Mouse (Mus musculus) right cerebral cortex, postnatal 36 days (tissue): Measurements from ENCODE around the gene Csf2rb.
"Not testable (repeated sequence)": the region's sequence is repeated elsewhere in the genome, so short reads cannot be mapped to it uniquely, and the experiment has no call there.

Experiments
- DNase-seq, 2 experiments: peaks; one replicate each; pipeline ENCODE4 v3.0.0; 2022; ENCODE audit warnings: low spot score in 2 of 2, mixed read lengths in 1 of 2

Csf2rb gene

DNA sequence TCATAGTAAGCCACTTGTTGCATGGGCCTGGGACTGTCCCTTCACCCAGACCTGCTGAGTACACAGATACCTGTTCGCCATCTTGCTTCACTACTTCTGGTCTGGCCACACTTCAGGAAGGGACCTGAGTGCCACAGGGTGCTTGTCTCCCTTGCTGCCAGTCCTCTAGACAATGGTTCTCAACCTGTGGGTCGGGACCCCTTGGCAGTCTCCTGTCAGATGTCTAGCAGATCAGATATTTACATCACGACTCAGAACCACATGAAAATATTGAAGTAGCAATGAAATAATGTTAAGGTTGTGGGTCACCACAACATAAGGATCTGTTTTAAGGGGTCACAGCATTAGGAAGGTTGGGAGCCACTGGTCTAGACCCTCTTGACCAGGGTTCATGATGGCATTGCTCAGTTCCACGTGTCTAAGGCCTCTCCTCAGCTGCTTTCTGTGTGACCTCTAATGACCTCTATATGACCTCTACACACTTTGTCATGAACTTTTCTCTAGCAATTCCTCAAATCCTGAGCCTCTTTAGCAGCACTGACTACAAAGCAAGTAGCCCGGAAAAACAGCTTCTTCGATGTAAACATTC, 2.3 kb downstream of the Csf2rb start:
- DNase-seq, result not testable (repeated sequence)

DNA sequence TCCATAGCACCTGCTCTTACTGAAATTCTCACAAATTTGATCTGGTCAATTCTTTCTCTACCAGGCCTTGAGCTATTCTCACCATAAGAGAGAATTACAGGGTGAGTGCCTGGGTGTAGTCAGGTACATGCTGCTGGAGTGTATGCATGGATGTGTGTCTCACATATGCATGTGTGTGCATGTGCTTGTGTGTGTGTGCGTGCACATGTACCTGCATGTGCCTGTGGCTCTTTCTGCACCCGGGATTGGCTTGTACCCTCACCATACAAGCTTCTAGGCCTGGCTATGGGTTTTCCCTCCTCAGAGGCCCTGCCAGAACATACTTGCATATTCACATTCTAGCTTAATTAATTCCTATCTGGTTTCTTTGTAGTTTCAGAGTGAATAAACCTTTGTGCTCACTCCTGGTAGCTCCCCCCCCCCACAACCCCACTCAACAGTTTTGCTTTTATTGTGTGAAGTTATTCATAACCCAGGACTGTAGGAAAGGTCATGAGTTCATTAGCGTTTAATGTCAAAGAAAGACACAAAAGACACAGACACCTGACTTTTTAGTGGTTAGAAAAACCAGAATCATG, 3.1 kb downstream of the Csf2rb start:
- no peak for DNase-seq

DNA sequence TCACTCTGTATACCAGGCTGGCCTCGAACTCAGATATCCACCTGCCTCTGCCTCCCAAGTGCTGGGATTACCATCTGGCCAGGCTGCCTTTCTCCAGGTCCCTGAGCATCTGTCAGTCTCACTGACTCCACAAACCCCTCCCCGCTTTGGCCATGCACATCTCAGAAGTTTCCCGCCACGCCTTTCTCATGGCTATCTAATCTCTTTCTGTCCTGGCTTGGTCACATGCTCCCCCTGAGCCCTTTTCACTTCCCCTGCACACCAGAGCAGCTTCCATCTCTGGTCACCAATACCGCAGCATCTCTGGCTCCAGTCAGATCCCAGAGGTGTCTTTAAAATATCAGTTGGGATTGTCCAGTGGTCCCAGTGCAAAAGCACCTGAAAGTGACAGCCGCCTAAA, 4.4 kb downstream of the Csf2rb start:
- DNase-seq, result not testable (repeated sequence)

DNA sequence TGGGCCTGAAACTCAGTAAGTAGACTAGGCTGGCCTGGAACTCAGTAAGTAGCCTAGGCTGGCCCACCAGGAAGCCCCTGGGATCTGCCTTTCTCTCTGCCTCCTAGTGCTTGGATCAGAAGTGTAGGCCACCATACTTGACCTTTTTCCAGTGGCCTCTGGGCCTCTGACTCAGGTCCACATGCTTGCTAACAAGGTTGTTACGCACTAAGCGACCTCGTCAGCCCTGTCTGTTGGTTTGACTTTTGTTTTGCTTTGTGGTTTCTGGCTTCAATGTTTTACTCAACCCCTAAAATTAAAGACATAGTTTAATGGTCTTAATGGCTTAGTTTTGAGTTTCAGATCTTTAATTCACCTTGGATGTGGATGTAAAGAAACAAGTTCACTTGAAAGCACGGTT, 5.2 kb downstream of the Csf2rb start:
- no peak for DNase-seq

DNA sequence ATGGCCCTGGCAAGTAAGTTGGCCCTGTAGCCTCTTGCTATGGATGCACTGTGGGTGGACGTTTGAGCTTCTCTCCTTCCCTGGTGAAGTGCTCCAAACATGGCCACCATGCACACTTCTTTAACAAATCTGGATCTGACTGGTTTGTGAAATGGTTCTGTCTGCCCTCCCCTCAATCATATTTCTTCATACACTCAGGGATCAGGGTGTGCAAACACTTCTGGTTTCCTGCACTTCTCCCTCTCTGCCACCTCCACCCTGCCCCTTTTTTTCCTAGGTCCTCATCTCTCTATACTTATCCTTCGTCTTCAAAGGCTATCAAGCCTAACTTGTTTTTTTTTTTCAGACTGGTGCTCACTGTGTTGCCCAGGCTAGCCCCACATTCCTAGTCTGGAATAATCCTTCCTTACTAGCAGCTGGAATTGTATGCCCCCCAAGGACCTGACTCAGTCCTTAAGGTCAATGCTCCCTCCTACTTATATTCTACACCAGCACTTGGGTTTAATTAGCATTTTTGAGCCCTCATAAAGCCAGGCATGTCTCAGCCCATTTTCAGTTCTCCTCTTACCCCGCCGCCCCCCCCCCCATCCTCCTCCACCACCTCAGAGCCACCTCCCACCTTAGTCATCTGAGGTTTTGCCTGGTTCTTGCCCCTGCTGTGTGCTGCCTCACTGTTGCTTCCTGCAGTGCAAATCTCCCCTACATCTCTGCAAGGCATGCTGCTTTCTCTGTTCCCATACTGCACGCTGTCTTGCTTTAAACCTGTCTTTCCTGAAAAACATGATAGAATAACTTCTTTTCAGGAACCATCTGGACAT, 6.2 kb downstream of the Csf2rb start:
- no peak for DNase-seq

DNA sequence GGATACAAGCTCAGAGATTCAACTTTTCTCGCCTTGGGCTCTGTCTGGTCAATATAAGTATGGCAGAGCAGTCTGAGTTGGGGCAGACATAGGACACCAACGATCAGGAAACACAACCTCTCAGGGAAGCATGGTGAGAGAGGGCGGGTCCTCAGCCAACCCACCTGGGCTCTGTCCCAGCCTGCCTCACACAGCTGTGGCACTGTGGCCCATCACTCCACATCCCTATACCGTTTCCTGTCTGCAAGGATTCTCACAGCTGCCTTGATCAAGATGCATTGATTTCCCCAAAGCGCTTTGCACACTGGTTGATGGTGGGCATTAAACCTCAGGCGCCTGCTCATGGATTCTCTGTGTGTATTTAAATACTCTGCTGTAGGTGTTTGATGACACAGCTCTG, 7.4 kb downstream of the Csf2rb start:
- no peak for DNase-seq

DNA sequence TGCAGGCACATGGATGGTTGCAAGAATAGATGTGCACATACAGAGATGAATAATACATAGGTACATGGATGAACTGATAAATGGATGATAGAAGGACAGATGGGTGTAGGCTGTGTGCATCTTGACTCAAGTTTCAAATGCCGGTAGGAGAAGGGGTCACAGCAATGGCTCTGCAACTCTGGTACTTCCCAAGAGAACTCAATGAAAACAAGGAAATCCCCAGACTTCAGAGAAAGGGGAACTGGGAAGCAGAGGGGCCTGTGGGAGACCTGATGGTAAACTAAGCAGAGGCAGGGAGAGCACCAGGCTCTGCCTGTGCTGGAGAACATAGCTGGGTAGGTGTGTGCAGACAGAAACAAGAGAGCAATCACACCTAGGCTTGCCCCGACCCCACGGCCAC, 8.8 kb downstream of the Csf2rb start:
- no peak for DNase-seq

DNA sequence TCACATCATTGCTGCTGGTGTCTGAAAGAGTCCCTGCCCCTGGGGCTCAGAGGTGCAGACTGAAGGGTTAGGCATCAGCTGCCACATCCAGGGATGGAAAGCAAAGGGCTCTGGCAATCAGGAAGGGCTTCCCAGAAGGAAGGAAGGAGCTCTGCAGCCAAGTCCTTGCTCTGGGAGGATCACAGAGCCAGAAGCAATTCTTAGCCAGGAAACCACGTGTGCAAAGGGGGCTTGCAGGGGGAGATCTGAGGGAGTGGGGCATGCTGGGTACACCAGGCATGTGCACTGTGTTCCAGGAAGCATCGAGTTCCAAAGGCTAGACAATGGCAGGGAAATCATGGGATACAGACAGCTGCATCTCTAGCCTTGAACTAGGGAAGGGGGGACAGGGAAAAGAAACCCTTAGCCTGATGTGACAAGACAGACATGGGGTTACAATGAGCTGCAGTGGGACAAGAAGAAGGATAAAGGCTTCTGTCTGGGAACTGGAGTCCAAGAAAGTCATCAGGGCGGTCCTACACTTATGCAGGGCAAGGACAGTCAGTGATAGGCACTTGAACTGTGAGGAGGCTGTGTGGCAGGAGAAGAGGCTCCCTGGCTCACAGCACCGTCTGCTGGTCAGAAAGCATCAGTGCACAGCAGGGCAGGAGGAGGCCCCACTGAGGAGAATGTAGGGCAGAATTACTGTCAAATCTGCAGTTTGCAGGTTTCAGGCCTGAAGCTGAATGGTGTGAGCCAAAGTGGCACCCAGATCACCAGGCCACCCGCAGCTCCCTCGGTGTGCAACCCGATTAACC, 14.3 kb downstream of the Csf2rb start:
- DNase-seq, result peak; percentile 29 to 38

DNA sequence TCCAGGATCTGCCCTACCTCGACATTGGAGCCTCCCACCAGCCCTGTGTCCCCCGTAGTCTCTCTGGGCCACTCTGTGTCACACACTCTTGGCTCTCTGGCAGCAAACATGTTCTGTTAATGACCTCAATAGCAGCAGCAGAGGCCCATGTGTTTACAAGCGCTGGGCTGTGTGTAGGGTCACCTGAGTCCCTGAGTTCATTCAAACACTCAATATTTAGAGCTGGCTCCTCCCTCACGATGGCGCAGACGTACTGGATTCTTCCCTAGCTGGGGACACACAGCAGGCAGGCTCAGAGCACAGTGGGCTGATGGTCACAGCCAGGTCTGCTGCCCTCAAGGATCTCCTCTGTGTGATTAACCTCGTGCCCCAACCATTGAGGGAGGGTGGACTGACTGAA, 15.4 kb downstream of the Csf2rb start:
- not testable (repeated sequence) for DNase-seq

DNA sequence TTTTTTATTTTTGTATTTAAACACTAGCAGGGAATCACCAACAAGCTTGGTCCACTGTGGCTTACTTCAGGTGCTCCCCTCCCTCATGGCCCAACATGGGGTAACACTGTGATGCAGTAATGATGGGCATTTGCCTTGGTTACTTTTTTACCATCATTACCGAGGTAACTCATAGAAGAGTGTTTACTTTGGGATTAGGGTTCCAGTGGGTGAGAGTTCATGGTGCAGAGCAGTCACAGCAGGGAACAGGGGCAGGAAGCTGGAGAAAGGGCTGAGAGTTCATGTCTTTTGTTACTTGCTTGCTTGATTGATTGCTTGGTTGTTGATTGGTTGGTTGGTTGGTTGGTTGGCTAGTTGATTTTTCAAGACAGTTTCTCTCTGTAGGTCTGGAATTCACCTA, 18.1 kb downstream of the Csf2rb start:
- no peak for DNase-seq

DNA sequence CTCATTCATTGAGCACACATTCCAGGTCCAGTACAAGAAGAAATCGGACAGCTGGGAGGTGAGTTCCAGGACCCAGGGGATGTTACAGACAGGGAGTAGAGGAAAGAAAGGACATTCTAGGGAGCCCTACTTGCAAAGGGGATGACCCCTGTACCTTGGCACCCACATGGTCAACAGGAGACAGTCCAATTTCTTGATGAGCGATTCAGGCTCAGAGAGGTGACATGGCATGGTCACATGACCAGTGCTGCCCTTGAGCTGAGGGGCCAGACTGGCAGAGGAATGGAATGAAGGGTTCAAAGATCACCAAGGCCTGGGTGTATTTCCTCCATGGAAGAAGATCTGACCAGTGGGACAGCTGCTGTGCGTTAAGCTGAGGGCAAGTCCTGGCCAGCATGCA, 19.0 kb downstream of the Csf2rb start:
- no peak for DNase-seq

DNA sequence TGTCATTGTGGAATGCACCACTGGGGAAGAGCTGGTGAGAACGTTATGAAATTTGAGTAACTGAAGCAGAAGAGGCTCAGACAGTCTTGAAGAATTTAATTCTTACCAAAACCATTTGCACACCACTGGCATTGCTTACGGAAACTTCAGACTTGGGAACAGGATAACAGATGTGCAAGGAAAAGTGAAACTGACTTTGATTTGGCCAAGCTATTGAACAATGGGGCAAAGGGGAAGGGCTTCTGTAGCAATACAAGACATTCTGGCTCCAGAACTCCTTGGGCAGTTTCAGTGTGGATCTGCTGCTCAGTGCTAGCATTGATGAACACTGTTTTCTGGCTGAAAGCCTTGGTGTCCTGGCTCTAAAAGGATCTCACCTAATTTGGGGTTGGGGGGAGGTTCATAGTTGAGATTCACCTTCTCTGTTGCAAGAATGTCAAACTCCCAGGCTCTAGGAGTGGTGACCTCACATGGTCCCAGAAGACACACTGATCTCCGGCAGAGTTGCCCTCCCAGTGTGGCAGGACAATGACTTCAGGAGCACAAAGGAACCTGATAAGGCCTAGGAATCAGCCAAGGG, 26.1 kb downstream of the Csf2rb start:
- DNase-seq, result no peak

DNA sequence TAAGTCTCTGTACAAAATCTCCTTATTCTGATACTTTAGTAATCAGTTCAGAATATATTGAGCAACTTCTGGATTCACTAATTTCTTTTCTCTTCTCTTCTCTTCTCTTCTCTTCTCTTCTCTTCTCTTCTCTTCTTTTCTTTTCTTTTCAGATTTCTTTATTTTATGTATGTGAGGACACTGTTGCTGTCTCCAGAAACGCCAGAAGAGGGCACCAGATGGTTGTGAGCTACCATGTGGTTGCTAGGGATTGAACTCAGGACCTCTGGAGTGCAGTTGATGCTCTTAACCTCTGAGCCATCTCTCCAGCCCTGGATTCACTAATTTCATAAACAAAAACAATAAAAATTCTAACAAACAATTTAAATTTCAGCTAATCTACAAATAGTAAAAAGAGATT, 29.4 kb downstream of the Csf2rb start:
- peak; percentile 36 to 37 for DNase-seq

DNA sequence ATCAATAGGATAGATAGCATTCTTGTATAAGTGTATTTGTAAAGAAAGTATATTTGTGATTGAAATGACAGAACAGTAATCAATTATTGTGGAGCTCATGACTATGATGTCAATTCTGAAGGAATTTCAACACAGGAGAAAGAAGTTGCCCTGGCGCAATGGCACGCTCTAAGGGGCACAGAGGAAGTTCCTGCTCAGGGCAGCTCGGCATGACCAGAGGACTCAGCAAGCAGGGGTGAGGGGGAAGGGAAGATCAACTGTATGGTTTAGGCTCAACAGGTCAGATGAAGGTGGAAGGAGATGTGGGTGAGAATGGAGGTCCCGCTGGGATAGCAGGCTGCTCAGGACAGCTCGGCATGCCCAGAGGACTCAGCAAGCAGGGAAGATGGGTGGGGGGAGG, 30.0 kb downstream of the Csf2rb start:
- DNase-seq, result no peak

DNA sequence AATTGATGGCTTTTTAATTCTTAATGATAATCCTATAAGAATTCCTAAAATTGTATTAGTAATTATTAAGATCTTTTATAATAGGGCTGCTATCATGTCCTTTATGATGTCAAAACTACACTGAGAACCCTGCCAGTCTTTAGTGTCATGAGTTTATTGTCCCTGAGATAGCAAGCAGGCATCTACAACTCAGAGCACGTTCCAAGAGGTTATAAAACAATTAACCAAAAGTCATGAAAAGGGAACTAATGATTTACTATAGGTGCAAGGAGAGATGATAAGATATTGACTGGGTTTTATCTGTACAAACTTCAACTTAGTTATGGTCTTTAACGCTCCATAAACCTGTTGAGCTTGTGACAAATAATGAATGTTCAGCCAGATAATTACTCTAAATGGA, 40.4 kb downstream of the Csf2rb start:
- DNase-seq, result no peak

DNA sequence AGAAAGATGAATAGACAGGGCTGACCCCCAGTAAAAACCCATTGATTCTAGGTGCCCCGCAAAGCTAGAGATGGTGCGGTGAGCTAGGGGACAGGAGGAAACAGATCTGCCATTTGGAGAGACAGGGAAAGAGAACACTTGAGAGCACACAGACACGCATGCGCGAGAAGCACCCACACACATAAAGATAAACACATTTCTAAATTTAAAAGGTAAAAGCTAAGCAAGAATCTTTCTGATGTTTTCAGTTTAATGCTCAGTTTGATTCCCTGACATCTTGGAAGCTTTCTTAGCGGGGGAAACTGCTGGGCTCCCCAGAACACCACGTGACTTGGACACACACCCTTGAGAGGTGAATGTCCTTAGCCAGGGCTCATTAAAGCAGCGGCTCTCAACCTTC, 41.3 kb downstream of the Csf2rb start:
- peak; percentile 28 to 56 for DNase-seq

DNA sequence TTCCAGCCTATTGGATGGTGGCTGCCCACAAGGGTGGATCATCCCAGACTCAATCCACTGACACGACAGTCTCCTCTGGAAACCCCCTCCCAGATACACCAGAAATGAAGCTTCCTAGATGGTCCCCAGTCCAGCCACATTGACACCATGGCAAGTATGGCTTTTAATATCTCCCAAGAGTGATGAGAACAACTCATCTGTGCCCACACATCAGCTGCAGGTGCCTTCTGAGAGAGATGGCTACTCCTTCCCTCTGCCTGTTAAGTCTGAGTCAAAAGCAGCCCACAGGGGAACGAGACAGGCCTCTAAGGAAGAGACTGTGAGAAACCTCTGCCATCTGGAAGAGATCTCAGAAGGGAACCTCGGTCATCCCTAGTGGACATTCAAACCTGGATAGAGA, 42.3 kb downstream of the Csf2rb start:
- no peak for DNase-seq

DNA sequence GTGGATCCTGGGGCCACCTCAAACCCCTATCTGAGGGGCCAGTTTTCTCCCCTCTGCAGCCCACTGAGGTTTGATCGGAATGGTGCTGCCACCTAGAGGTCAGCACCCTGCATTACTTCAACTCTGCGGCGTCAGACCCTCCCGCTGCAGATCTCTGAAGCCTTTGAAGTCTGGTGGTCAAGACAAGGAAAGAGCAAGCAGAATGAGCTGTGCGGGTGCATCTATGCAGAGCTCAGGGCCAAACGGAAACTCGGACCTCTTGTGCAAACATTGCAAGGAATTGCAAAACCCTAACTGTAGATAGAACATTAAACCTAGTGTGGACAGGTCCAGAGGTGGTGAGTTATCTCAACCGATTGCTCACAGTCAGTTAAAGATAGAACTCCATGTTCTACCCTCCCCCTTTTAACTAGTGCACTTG, 43.4 kb downstream of the Csf2rb start:
- DNase-seq, result no peak

DNA sequence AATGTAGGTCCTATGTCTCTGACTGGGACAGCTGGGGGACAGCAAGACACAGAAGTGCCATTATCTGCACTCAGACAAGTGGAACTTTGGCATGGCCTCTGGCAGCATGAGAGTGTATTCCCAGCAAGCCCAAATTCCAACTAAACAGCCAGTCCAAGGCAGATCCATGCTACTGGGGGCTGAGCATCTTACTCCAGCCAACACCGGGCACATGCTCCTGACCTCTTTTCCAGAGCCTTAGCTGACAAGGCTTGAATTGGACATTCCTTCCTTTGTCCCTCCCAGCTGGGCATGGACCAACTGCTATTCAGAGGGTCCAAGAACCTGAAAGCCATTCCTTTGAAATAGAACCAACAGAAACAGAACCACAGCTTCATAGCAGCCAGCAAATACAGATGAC, 44.1 kb downstream of the Csf2rb start:
- DNase-seq, result peak in 1 of 2 experiments; percentile 34

DNA sequence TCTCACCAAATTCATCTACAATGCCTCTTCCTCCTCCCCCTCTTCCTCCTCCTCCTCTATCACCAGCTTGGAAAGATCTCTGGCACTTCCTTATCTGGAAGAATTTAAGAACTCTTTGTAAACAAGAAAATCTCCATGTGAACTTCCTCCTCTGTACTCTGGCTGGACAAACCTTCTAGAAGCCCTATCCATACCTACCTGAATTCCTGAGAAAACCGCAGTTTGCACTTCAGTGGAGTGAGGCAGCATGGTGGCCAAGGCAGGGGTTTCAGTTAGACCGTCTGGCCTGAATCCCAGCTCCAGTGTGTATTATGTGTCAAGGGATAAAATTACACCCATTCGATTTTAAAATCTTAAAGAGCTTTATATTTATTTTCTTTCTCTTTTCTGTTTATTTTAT, 47.2 kb downstream of the Csf2rb start:
- DNase-seq, result no peak

DNA sequence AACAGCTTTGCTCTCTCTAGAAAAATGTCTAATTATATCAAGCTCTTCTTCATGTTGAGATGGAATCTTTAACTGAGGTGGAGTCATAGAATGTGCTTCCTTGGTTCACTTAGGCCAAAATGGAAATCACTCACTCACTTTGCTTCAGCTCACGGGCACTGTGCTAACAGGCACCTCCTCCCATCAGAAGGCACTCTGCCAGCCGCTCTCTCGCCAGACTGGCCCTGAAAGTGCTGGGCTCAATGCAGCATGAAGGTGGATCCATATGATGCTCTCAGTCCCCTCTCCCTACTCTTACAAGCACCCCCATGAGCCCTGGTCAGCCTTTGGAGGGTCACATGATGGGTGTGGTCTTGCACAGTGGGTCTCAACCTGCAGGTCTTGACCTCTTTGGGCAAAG, 48.7 kb downstream of the Csf2rb start:
- no peak for DNase-seq

DNA sequence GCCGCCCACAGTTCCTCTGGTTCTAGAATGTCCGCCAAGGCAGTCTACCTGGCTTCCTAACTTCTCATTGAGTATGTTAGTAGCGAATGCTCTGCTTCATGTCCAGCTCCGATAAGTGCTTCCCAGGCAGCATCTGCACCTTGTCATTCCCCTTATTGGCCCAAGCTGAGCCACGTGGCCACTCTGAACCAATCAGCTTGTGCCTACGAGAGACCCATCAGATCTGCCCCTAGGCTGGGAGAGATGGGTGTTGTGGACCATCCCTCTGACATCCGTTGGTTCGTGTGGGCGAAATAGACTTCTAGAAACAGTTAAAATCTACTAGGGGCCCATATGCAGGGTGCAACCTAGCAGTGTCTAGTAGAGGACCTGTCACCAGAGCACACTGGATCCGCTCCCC, 52.3 kb downstream of the Csf2rb start:
- no peak for DNase-seq
